Mouse (Mus musculus): Measurements from ENCODE around the gene Nme9.

DNA sequence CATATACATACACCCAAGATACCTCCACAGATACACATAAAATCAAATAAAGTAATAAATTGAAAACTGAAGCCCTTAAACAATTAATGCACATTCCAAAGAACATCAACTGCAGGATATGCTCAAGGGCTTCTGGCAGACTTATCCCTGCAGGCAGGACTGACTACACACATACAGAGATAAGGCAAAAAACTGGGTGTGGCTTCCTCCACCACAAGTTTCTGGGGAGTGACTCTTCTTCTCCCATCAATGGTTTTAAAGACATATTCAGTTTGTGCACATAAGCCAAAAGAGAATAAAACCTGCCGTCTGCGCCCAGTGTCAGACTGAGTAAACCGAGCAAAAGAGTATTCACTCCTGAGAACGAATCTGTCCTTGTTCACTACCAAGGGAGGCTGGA lies 33.9 kb downstream of the Nme9 start:
- no peak for TF ChIP-seq POLR2A (IDR thresholded peaks at IDR 0.05; ENCODE audit: extremely low read depth, insufficient read depth, low read length)
- no peak for TF ChIP-seq CTCF (IDR thresholded peaks at IDR 0.05; ENCODE audit: extremely low read depth, insufficient read depth, low read length)
